Mouse (Mus musculus): ENCODE measurements around the gene C3ar1.

GRCm38 (mm10) chr6:122813640-122814039 lies 42.3 kb downstream of the C3ar1 start:
- TF ChIP-seq CTCF (IDR thresholded peaks at IDR 0.05; ENCODE audit: low read depth, low read length) (no peak), POLR2A (IDR thresholded peaks at IDR 0.05; ENCODE audit: borderline replicate concordance, low read depth, low read length) (no peak)

Measured in bone marrow macrophage, adult 2 months (primary cell).